Mouse (Mus musculus) ES-E14 (cell line): ENCODE data around the gene Itpka.

ENCODE experiments used
- CHD2 ChIP-seq: IDR thresholded peaks from 2 replicates; pipeline ENCODE4 v1.6.1; 2014; ENCODE audit warnings: mild to moderate bottlenecking, low read depth, low read length, inconsistent platforms
- HCFC1 ChIP-seq: IDR thresholded peaks from 2 replicates; pipeline ENCODE4 v1.6.1; 2012; ENCODE audit warnings: low read length, inconsistent platforms, borderline replicate concordance; ENCODE audit not compliant: insufficient read depth
- MAFK ChIP-seq: IDR thresholded peaks from 2 replicates; pipeline ENCODE4 v1.6.1; 2014; ENCODE audit warnings: mild to moderate bottlenecking, low read depth, low read length, inconsistent platforms; ENCODE audit not compliant: insufficient read depth
- ZC3H11A ChIP-seq: IDR thresholded peaks from 2 replicates; pipeline ENCODE4 v1.6.1; 2012; ENCODE audit warnings: low read depth, mild to moderate bottlenecking, inconsistent platforms, low read length, borderline replicate concordance
- ZNF384 ChIP-seq: IDR thresholded peaks from 2 replicates; pipeline ENCODE4 v1.6.1; 2012; ENCODE audit warnings: low read depth, low read length, inconsistent platforms

GRCm38 (mm10) chr2:119721070-119721469, 21.1 kb upstream of the Itpka start:
- TF ChIP-seq CHD2: no peak
- no peak for TF ChIP-seq ZNF384
- TF ChIP-seq HCFC1: no peak
- no peak for TF ChIP-seq MAFK
- TF ChIP-seq ZC3H11A: no peak
